Mouse (Mus musculus) T-helper 2 cell (primary cell): ENCODE results near the gene Umad1.

Source experiments
- in situ Hi-C: fragments of 300-600 bp; cut with MboI, MseI; formaldehyde crosslinking; loops from one replicate; pipeline ENCODE4 v1.15.1; 2025; ENCODE audit warnings: high pct_unique_total_duplicates

Umad1 gene

DNA sequence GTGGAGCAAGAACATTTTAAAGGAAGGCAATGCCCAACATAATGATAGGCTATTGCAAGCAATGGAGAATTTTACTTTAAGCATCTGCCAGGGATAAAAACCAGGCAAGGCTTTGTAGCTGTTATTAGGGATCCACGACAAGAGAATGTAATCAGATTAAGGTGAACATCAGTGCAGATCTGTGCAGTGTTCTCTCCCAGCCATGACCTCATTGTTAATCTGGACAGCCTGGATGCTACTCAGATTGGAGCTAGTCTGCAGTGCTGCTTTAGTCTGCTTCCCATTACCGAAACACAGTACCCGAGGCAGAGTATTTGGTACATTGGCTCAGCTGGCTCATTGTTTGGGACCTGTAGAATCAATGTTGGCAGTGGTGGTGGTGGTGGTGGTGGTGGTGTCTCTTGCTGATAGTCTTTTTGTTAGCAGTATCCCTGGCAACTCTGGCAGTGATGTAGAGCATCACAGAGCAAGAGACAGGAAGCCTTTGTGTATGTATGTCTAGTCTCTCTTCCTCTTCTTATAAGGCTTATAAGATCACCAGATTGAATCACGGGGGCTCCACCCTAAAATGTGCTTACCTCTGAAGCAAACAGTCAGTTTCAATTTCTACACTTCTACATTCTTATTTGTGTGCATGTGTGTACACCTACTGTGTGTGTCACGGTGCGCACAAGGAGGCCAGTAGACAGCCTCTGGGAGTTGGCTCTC lies 245.6 kb downstream of the Umad1 start:
- in situ Hi-C loops, result loop anchor here (25.0 kb wide), 1 partner anchor 667 kb away; the partner anchor contains the start of gene C1galt1

- in situ Hi-C loops, result loop anchor here (25.0 kb wide), 1 partner anchor 669 kb away; the partner anchor contains the start of gene C1galt1
These were observed 247.5 kb downstream of the Umad1 start for GRCm38 (mm10) chr6:8506631-8507030.
